Mouse (Mus musculus) spleen, adult 2 months (tissue): Measurements from ENCODE around the gene Efs. TPM values are rescaled to one million over a fixed set of nuclear protein-coding genes. Genes with fewer than 3 reads are reported as not detected.

Source experiments
- DNase-seq, 2 experiments: peaks; one replicate each; pipeline versions ENCODE4 v3.0.0 to v3.0.0-alpha.2; 2012 to 2021; ENCODE audit warnings: low spot score in 2 of 2, low read depth in 1 of 2
- H3K27ac ChIP-seq: fragments of 200-500 bp; 2 replicates; pipeline ENCODE4 v1.5.1; 2012; ENCODE audit warnings: low read length, inconsistent platforms; ENCODE audit not compliant: insufficient read depth
- H3K27me3 ChIP-seq: fragments of 200-500 bp; 2 replicates; pipeline ENCODE4 v1.6.1; 2012; ENCODE audit warnings: mild to moderate bottlenecking, moderate library complexity, low read length, inconsistent platforms; ENCODE audit not compliant: control insufficient read depth, insufficient read depth
- H3K36me3 ChIP-seq: fragments of 200-500 bp; 2 replicates; pipeline ENCODE4 v1.6.1; 2012; ENCODE audit warnings: mild to moderate bottlenecking, low read length, inconsistent platforms; ENCODE audit not compliant: control insufficient read depth, insufficient read depth
- H3K4me1 ChIP-seq: fragments of 200-500 bp; 2 replicates; pipeline ENCODE4 v1.6.1; 2011; ENCODE audit warnings: inconsistent platforms; ENCODE audit not compliant: control insufficient read depth, insufficient read depth, insufficient read length
- H3K4me3 ChIP-seq: fragments of 200-500 bp; 2 replicates; pipeline ENCODE4 v1.5.1; 2011; ENCODE audit warnings: mild to moderate bottlenecking, inconsistent platforms; ENCODE audit not compliant: insufficient read depth, insufficient read length; ENCODE audit errors: extremely low read depth
- CTCF ChIP-seq: fragments of 200-500 bp; IDR thresholded peaks from 2 replicates; pipeline ENCODE4 v1.5.1; 2011; ENCODE audit warnings: mild to moderate bottlenecking, inconsistent platforms; ENCODE audit not compliant: insufficient read depth, insufficient read length, insufficient replicate concordance; ENCODE audit errors: extremely low read depth
- POLR2A ChIP-seq: fragments of 200-500 bp; IDR thresholded peaks from 2 replicates; pipeline ENCODE4 v1.6.1; 2011; ENCODE audit warnings: low read depth, low read length, inconsistent platforms
- WGBS: fragments of 180-500 bp; shearing (Covaris S2); methylation state at CpG from one replicate; pipeline ENCODE4 v1.1.7; 2018; 5-methylcytosine and 5-hydroxymethylcytosine counted together
- polyA plus RNA-seq: library from polyadenylated mRNA; depleted of rRNA; stranded (reverse); fragments of >200 nt; gene quantifications from 2 replicates; pipeline ENCODE4 v1.2.3, GENCODE M21; 2012

Gene Efs
- polyA plus RNA-seq, 1 experiment, result 2.4 TPM

DNA sequence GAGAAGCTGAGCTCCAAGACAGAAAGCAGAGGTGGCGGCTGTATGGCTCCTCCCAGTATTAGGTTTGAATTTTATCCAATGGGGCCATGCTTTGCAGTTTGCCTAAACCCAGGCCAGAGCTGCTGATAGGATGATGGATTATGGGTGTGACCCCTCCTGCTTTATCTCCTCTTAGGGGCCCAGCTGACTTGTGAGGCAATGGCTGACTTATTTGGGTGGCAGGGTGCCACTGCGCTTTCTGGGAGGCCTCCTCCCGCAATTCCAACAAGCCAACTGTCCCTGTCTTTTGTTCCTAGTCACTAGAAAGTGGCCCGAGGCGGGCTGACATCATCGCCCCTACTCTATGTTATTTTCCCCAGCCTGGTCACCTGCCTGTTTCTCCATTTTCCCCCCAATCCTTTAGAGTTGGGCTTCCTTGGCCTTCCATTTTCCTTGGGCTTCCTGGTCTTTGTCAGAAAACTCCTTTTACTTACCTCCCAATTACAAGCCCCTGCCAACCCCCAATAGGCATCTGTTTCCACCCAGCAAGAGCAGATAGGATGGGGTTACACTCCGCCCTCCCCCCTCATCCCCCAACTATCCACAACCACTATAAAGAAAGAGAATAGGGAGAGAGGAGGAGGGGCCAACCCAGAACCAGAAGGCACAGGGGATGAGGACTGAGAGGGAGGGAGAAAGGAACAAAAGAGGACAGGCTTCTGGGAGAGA, 1.1 kb downstream of the Efs start:
- Histone ChIP-seq H3K27me3 (peaks cover 14% of the 10 kb centered on the region), H3K4me1 (no peaks in the 10 kb centered on the region; the same call in 1 of the 2 replicates), H3K27ac (no peak overlapping the region), H3K4me3 (no peak overlapping the region), H3K36me3 (no peaks in the 10 kb centered on the region)
- 86% methylated on average over 7 of the region's 7 CpGs for WGBS
- no peak for TF ChIP-seq POLR2A
- TF ChIP-seq CTCF, result no peak
- DNase-seq, result no peak

- WGBS, result 82% methylated on average over 16 of the region's 16 CpGs
- no peak overlapping the region for H3K4me3 ChIP-seq
- no peak for TF ChIP-seq CTCF
- TF ChIP-seq POLR2A, result no peak
- H3K36me3 ChIP-seq, result no peaks in the 10 kb centered on the region
- peaks cover 4% of the 10 kb centered on the region; the same call in 1 of the 2 replicates for H3K27me3 ChIP-seq
- H3K27ac ChIP-seq, result no peak overlapping the region
- DNase-seq, result no peak
- no peaks in the 10 kb centered on the region for H3K4me1 ChIP-seq
Observed at GRCm38 (mm10) chr14:54920076-54920685, 5.7 kb downstream of the Efs start.

DNA sequence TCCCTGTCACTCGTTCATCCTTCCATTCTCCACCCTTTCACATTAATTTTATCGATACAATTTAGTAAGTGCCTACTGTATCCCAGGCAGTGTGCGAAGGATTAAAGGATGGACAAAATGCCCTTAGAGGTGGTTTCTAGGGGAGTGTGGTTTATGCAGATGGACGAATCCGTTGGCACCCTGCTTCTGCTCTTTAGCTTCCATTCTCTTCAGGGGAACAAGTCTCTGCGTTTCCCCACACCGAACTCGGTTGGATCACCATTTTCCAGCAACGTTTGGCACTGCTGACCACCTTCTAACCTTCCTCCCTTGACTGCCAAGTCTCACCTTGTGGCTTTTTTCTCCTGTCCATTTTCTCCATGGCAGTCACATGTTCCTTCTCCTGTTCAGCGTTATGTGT, 12.6 kb downstream of the Efs start:
- Histone ChIP-seq H3K36me3 (no peaks in the 10 kb centered on the region), H3K4me3 (peak overlapping the region; percentile 68), H3K4me1 (peaks cover 5% of the 10 kb centered on the region), H3K27me3 (peaks cover 11% of the 10 kb centered on the region), H3K27ac (no peak overlapping the region)
- 26% methylated on average over 10 of the region's 10 CpGs for WGBS
- TF ChIP-seq POLR2A (no peak), CTCF (no peak)
- no peak for DNase-seq

- WGBS, result 1% methylated on average over 28 of the region's 28 CpGs
- Histone ChIP-seq H3K4me1 (peaks cover 5% of the 10 kb centered on the region), H3K36me3 (no peaks in the 10 kb centered on the region), H3K27ac (no peak within 1 kb of the TSS), H3K4me3 (peak within 1 kb of the TSS; percentile 68), H3K27me3 (peaks cover 11% of the 10 kb centered on the region)
- TF ChIP-seq POLR2A (no peak), CTCF (no peak)
- DNase-seq, result peak in 1 of 2 experiments; percentile 40
Observed at GRCm38 (mm10) chr14:54912886-54913285, 13.0 kb downstream of the Efs start, which contains the start of gene Slc22a17. Gene Slc22a17 (minus strand): TSS chr14:54913132.

DNA sequence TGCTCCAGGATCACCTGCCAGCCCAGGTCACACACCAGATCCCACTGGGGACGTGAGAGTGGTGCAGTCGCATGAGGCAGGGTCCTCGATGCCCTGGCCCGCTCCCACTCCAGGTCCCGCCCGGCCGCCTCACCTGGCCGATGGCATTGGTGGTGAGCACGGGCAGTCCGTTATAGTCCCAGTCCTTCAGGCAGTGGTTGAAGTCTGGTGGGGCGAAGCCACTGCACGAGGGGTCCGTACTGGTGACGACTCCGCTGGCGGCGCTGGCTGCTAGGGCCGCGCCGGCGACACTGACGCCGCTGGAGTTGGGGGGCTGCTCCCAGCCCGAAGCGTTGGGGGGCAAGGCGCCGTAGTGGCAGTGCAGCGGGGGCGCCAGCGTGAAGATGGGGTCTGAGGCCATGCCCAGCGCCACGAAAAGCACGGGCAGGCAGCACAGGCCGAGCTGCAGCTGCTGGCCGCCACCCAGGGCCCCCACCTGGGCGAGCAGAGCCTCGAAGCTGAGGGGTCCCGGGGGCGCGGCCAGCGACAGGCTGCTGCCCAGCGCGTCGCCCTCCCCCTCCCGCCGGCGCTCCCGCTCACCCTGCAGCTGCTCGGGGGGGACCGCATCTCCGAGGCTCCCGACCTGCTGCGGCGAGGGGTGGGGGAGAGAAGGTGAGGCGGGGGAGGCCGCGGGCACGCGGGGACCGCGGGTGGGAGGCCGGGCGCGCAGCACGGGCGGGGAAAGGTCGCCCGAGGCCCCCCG, 13.6 kb downstream of the Efs start:
- H3K36me3 ChIP-seq, result no peaks in the 10 kb centered on the region
- H3K4me1 ChIP-seq, result peaks cover 5% of the 10 kb centered on the region
- no peak overlapping the region for H3K27ac ChIP-seq
- H3K27me3 ChIP-seq, result peaks cover 11% of the 10 kb centered on the region
- no peak for DNase-seq
- H3K4me3 ChIP-seq, result peak overlapping the region; percentile 68; the same call in 1 of the 2 replicates
- WGBS, result 13% methylated on average over 61 of the region's 69 CpGs
- TF ChIP-seq CTCF (no peak), POLR2A (no peak)

GRCm38 (mm10) chr14:54908682-54909081, 17.2 kb downstream of the Efs start:
- peaks cover 5% of the 10 kb centered on the region for H3K4me1 ChIP-seq
- H3K4me3 ChIP-seq, result no peak overlapping the region
- no peak overlapping the region for H3K27ac ChIP-seq
- DNase-seq, result no peak
- H3K27me3 ChIP-seq, result peaks cover 11% of the 10 kb centered on the region
- TF ChIP-seq POLR2A (no peak), CTCF (no peak)
- H3K36me3 ChIP-seq, result no peaks in the 10 kb centered on the region
- WGBS, result 63% methylated on average over 7 of the region's 7 CpGs
